Mouse (Mus musculus): ENCODE results near the gene Ano8.

DNA sequence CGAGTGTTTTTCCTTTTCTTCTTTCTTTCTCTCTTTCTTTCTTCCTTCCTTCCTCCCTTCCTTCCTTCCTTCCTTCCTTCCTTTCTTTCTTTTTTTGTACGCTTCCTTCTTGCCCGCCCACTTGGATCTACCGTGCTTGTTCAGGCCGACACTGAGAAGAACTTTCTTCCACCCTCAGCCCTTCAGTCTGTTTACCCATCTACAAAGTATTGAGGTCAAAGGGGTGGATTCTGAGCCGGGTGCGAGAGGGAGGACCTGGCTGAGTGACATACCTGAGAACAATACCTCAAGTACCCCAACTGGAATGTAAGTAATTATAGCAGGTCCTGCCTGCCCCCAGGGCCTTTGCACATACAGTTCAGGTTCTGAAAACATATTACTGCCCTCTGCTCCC lies 370 bp upstream of the Ano8 start:
- no peak for TF ChIP-seq CTCF (IDR thresholded peaks at IDR 0.05; ENCODE audit: low read depth, low read length)
- no peak for TF ChIP-seq POLR2A (IDR thresholded peaks at IDR 0.05; ENCODE audit: borderline replicate concordance, low read depth, low read length)
